Mouse (Mus musculus) kidney, embryonic 15.5 days (tissue): ENCODE results near the gene Rbm28. TPM values are rescaled to one million over a fixed set of nuclear protein-coding genes. Genes with fewer than 3 reads are reported as not detected.
A peak's percentile ranks its signal among the peaks of the same experiment; 100 is the strongest.

Experiments used
- ATAC-seq: fragments of 200-750 bp; cut with Nextera tagmentation; replicated peaks from 2 replicates; pipeline ENCODE4 v1.8.0; 2017; ENCODE audit warnings: moderate TSS enrichment; ENCODE audit not compliant: low FRiP score
- H3K27ac ChIP-seq: fragments of 300-500 bp; sonication (generic); 2 replicates; pipeline ENCODE4 v1.5.1; 2015; ENCODE audit warnings: mild to moderate bottlenecking, inconsistent platforms
- H3K27me3 ChIP-seq: fragments of 300-500 bp; sonication (generic); 2 replicates; pipeline ENCODE4 v1.6.1; 2015; ENCODE audit warnings: inconsistent platforms
- H3K36me3 ChIP-seq: fragments of 300-500 bp; sonication (generic); 2 replicates; pipeline ENCODE4 v1.6.1; 2015; ENCODE audit warnings: inconsistent platforms
- H3K4me1 ChIP-seq: fragments of 300-500 bp; sonication (generic); 2 replicates; pipeline ENCODE4 v1.6.1; 2015; ENCODE audit warnings: inconsistent platforms
- H3K4me2 ChIP-seq: fragments of 300-500 bp; sonication (generic); 2 replicates; pipeline ENCODE4 v1.6.1; 2015; ENCODE audit warnings: moderate library complexity, mild to moderate bottlenecking, inconsistent platforms
- H3K4me3 ChIP-seq: fragments of 300-500 bp; sonication (generic); replicated peaks from 2 replicates; pipeline ENCODE4 v1.5.1; 2015; ENCODE audit warnings: mild to moderate bottlenecking, inconsistent platforms
- H3K9ac ChIP-seq: fragments of 300-500 bp; sonication (generic); 2 replicates; pipeline ENCODE4 v1.6.1; 2015; ENCODE audit warnings: mild to moderate bottlenecking, inconsistent platforms
- H3K9me3 ChIP-seq: fragments of 300-500 bp; sonication (generic); replicated peaks from 2 replicates; pipeline ENCODE4 v1.6.1; 2016; ENCODE audit warnings: inconsistent platforms
- WGBS: fragments of 180-500 bp; shearing (Covaris S2); methylation state at CpG from one replicate; pipeline ENCODE4 v1.1.7; 2015; ENCODE audit warnings: mixed read lengths; 5-methylcytosine and 5-hydroxymethylcytosine counted together
- polyA plus RNA-seq: library from polyadenylated mRNA; unstranded; fragments of >200 nt; fragmentation: Nextera tagmentation; extraction: Ambion mirVana; gene quantifications from 2 replicates; pipeline ENCODE4 v1.2.1, GENCODE M21; 2015

Rbm28 gene
- polyA plus RNA-seq, 1 experiment from 2014 or later, result 48.8 TPM

- Histone ChIP-seq H3K27ac (no peak overlapping the region), H3K9ac (no peak overlapping the region), H3K27me3 (no peaks in the 10 kb centered on the region), H3K4me1 (no peaks in the 10 kb centered on the region), H3K4me2 (no peak overlapping the region), H3K9me3 (no peaks in the 10 kb centered on the region), H3K4me3 (no peak overlapping the region), H3K36me3 (0 out of 2 replicates have a peak, but pooled peaks cover 5% of the 10 kb centered on the region)
- ATAC-seq, result no peak
These were observed 46.6 kb downstream of the Rbm28 start for GRCm38 (mm10) chr6:29118231-29118630.

GRCm38 (mm10) chr6:29117417-29118104, 47.2 kb downstream of the Rbm28 start:
- Histone ChIP-seq H3K4me1 (no peaks in the 10 kb centered on the region), H3K9ac (no peak overlapping the region), H3K4me2 (no peak overlapping the region), H3K4me3 (no peak overlapping the region), H3K36me3 (0 out of 2 replicates have a peak, but pooled peaks cover 1% of the 10 kb centered on the region), H3K27me3 (no peaks in the 10 kb centered on the region), H3K9me3 (no peaks in the 10 kb centered on the region), H3K27ac (no peak overlapping the region)
- 55% methylated on average over 7 of the region's 7 CpGs for WGBS
- ATAC-seq, result 0 out of 2 replicates have a peak, but pooled peaks have one; percentile 33

DNA sequence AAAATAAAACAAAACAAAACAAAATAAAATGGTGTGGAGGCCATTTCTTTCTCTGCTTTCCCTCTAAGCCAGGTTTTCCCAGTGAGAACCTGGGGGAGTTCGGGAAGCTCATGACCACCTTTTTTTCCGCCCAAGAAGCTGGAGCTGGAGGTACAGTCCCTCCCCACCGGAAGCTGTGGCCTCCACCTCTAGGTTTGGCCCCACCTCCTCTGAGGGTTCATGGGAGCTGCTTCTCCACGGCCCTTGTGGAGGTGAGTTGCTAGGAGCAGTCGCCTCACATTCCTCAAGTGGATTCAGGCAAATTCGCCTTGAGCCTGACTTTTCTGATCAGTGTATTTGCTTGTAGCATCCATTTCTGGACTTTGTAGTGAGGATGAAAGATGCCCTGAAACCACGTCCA, 49.0 kb downstream of the Rbm28 start:
- no peaks in the 10 kb centered on the region for H3K36me3 ChIP-seq
- H3K4me3 ChIP-seq, result no peak overlapping the region
- ATAC-seq, result no peak
- H3K9ac ChIP-seq, result no peak overlapping the region
- no peaks in the 10 kb centered on the region for H3K4me1 ChIP-seq
- H3K27ac ChIP-seq, result no peak overlapping the region
- H3K9me3 ChIP-seq, result peaks cover 6% of the 10 kb centered on the region; the same call in 1 of the 2 replicates
- 78% methylated on average over 7 of the region's 7 CpGs for WGBS
- no peaks in the 10 kb centered on the region for H3K27me3 ChIP-seq
- no peak overlapping the region for H3K4me2 ChIP-seq

- Histone ChIP-seq H3K4me2 (no peak overlapping the region), H3K9me3 (peaks cover 7% of the 10 kb centered on the region; the same call in 1 of the 2 replicates), H3K27ac (no peak overlapping the region), H3K36me3 (no peaks in the 10 kb centered on the region), H3K4me3 (no peak overlapping the region), H3K9ac (no peak overlapping the region), H3K27me3 (no peaks in the 10 kb centered on the region), H3K4me1 (no peaks in the 10 kb centered on the region)
- no peak for ATAC-seq
- 95% methylated on average over 4 of the region's 4 CpGs for WGBS
These were observed 53.3 kb downstream of the Rbm28 start for GRCm38 (mm10) chr6:29111501-29111900.

GRCm38 (mm10) chr6:29108376-29108775, 56.4 kb downstream of the Rbm28 start:
- H3K27ac ChIP-seq, result no peak overlapping the region
- no peaks in the 10 kb centered on the region for H3K27me3 ChIP-seq
- H3K9ac ChIP-seq, result no peak overlapping the region
- no peak for ATAC-seq
- 80% methylated on average over 1 of the region's 1 CpGs for WGBS
- H3K4me3 ChIP-seq, result no peak overlapping the region
- no peaks in the 10 kb centered on the region for H3K36me3 ChIP-seq
- H3K9me3 ChIP-seq, result peaks cover 7% of the 10 kb centered on the region; the same call in 1 of the 2 replicates
- no peaks in the 10 kb centered on the region for H3K4me1 ChIP-seq
- no peak overlapping the region for H3K4me2 ChIP-seq

DNA sequence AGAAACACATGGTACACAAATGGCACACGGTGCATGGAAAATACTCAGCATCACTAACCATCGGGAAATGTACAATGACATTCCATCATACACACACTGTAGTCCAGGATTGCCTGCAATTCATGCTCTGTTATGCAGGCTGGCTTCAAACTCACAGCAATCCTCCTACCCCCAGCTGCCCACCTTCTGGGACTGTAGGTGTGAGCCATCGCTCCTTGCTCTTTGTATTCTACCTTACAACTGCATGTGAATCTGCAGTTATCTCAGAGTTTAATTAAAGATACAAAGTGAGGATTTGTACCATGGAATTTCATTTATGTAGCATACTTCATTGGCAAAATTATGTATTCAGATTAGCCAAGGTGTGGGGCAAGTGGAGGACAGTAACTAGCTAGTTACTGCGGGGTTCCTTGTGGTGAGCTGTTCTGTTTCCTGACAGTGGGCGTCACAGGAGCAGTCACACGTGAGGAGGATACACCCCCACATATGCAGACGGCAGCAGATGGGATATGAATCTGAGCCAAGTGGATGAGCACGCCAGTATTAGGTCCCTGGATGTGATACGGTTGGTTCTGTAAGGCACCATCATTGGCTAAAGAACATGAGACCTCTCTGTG, 63.5 kb downstream of the Rbm28 start:
- Histone ChIP-seq H3K4me2 (no peak overlapping the region), H3K4me1 (peaks cover 12% of the 10 kb centered on the region), H3K36me3 (no peaks in the 10 kb centered on the region), H3K9me3 (no peaks in the 10 kb centered on the region), H3K27me3 (no peaks in the 10 kb centered on the region), H3K27ac (no peak overlapping the region), H3K9ac (no peak overlapping the region), H3K4me3 (no peak overlapping the region)
- ATAC-seq, result no peak
- WGBS, result 82% methylated on average over 9 of the region's 9 CpGs

- no peak overlapping the region for H3K27ac ChIP-seq
- no peak overlapping the region for H3K9ac ChIP-seq
- ATAC-seq, result no peak
- H3K4me2 ChIP-seq, result no peak overlapping the region
- no peaks in the 10 kb centered on the region for H3K27me3 ChIP-seq
- peaks cover 12% of the 10 kb centered on the region for H3K4me1 ChIP-seq
- 25% methylated on average over 3 of the region's 3 CpGs for whole genome bisulfite sequencing
- H3K36me3 ChIP-seq, result no peaks in the 10 kb centered on the region
- H3K9me3 ChIP-seq, result no peaks in the 10 kb centered on the region; the same call in 1 of the 2 replicates
- H3K4me3 ChIP-seq, result no peak overlapping the region
These were observed 64.4 kb downstream of the Rbm28 start for GRCm38 (mm10) chr6:29100423-29100822.

GRCm38 (mm10) chr6:29099536-29100170, 65.2 kb downstream of the Rbm28 start:
- no peak overlapping the region for H3K4me3 ChIP-seq
- H3K9ac ChIP-seq, result no peak overlapping the region
- H3K36me3 ChIP-seq, result no peaks in the 10 kb centered on the region
- 62% methylated on average over 14 of the region's 14 CpGs for WGBS
- H3K27ac ChIP-seq, result no peak overlapping the region
- no peak for ATAC-seq
- H3K9me3 ChIP-seq, result no peaks in the 10 kb centered on the region; the same call in 1 of the 2 replicates
- H3K4me1 ChIP-seq, result peaks cover 12% of the 10 kb centered on the region
- H3K4me2 ChIP-seq, result no peak overlapping the region
- H3K27me3 ChIP-seq, result no peaks in the 10 kb centered on the region

- H3K4me2 ChIP-seq, result no peak overlapping the region
- ATAC-seq, result no peak
- no peak overlapping the region for H3K9ac ChIP-seq
- H3K27me3 ChIP-seq, result no peaks in the 10 kb centered on the region
- no peaks in the 10 kb centered on the region for H3K36me3 ChIP-seq
- WGBS, result 59% methylated on average over 11 of the region's 11 CpGs
- H3K9me3 ChIP-seq, result peaks cover 11% of the 10 kb centered on the region
- H3K4me3 ChIP-seq, result no peak overlapping the region
- H3K27ac ChIP-seq, result no peak overlapping the region
- H3K4me1 ChIP-seq, result peaks cover 8% of the 10 kb centered on the region
These were observed 71.9 kb downstream of the Rbm28 start for GRCm38 (mm10) chr6:29092904-29093303.

- Histone ChIP-seq H3K27me3 (no peaks in the 10 kb centered on the region), H3K4me1 (peaks cover 9% of the 10 kb centered on the region), H3K4me2 (no peak overlapping the region), H3K36me3 (no peaks in the 10 kb centered on the region), H3K9ac (no peak overlapping the region), H3K4me3 (no peak overlapping the region), H3K27ac (no peak overlapping the region), H3K9me3 (peaks cover 11% of the 10 kb centered on the region)
- WGBS, result 88% methylated on average over 7 of the region's 7 CpGs
- ATAC-seq, result no peak
These were observed 72.6 kb downstream of the Rbm28 start for GRCm38 (mm10) chr6:29092234-29092633.

DNA sequence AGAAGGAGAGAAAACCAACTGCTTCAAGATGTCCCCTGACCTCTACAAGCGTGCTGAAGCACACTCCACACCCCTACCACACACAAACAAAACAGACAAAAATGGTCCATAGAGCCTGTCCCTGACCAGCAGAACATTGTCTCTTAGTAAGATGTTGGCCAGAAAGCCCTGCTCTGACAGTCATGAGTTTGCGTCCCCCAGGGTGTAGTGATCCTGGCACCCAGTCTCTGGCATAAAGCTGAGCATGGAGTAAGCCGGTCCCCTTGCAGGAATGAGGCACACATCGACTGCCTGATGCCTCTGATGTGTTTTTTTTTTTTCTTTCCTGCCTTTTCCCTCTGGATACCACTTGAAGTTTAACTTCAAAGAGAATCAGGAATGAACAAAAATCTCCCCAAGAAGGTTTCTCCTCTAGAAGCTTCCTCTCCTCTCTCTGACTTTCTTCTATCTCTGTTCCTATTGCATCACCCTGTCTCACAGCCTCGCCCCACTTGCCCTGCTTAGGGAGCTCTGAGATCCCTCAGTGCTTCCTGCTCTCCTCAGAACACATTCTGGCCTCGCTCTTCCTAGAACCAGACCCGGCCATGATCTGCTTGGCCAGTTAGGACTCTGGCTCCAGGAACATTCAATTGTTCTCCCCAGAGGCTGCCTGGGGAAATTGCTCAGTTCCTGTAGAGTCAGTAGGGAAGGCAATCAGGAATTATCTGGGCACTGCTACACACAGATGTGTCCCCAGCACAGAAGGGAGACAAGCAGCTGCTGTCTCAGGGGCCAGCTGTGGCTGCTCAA, 76.7 kb downstream of the Rbm28 start:
- peak; percentile 57; the same call in 1 of the 2 replicates for ATAC-seq
- Histone ChIP-seq H3K4me1 (peaks cover 9% of the 10 kb centered on the region), H3K4me3 (no peak overlapping the region), H3K36me3 (no peaks in the 10 kb centered on the region), H3K4me2 (no peak overlapping the region), H3K9me3 (peaks cover 11% of the 10 kb centered on the region; the same call in 1 of the 2 replicates), H3K9ac (no peak overlapping the region), H3K27me3 (no peaks in the 10 kb centered on the region), H3K27ac (peak overlapping the region; percentile 27; the same call in 1 of the 2 replicates)
- WGBS, result 63% methylated on average over 7 of the region's 7 CpGs
